Mouse (Mus musculus) stomach, postnatal 0 days (tissue): ENCODE results near the gene 1700061G19Rik. TPM values are rescaled to one million over a fixed set of nuclear protein-coding genes. Genes with fewer than 3 reads are reported as not detected.

Source experiments
- ATAC-seq: fragments of 200-750 bp; cut with Nextera tagmentation; 2 replicates; pipeline ENCODE4 v1.8.0; 2017; ENCODE audit not compliant: low FRiP score, low TSS enrichment
- DNase-seq: peaks from one replicate; pipeline ENCODE4 v3.0.0-alpha.2; 2016; ENCODE audit warnings: low spot score
- H3K27ac ChIP-seq: fragments of 300-500 bp; sonication (generic); replicated peaks from 2 replicates; pipeline ENCODE4 v1.5.1; 2014; ENCODE audit warnings: mild to moderate bottlenecking, control low read depth
- H3K27me3 ChIP-seq: fragments of 300-500 bp; sonication (generic); 2 replicates; pipeline ENCODE4 v1.6.1; 2014; ENCODE audit warnings: low read length; ENCODE audit not compliant: control insufficient read depth, insufficient read depth
- H3K36me3 ChIP-seq: fragments of 300-500 bp; sonication (generic); 2 replicates; pipeline ENCODE4 v1.6.1; 2014; ENCODE audit warnings: low read length, mixed read lengths; ENCODE audit not compliant: control insufficient read depth, insufficient read depth
- H3K4me1 ChIP-seq: fragments of 300-500 bp; sonication (generic); replicated peaks from 2 replicates; pipeline ENCODE4 v1.6.1; 2014; ENCODE audit warnings: antibody characterized with exemption; ENCODE audit not compliant: control insufficient read depth, insufficient read depth
- H3K4me2 ChIP-seq: fragments of 300-500 bp; sonication (generic); replicated peaks from 2 replicates; pipeline ENCODE4 v1.6.1; 2014; ENCODE audit warnings: low read depth, mild to moderate bottlenecking, control low read depth, moderate library complexity
- H3K4me3 ChIP-seq: fragments of 300-500 bp; sonication (generic); 2 replicates; pipeline ENCODE4 v1.5.1; 2014; ENCODE audit warnings: low read depth, low read length, control low read depth
- H3K9ac ChIP-seq: fragments of 300-500 bp; sonication (generic); 2 replicates; pipeline ENCODE4 v1.6.1; 2014; ENCODE audit warnings: mild to moderate bottlenecking, low read length, control low read depth, mixed read lengths
- H3K9me3 ChIP-seq: fragments of 300-500 bp; sonication (generic); 2 replicates; pipeline ENCODE4 v1.6.1; 2016; ENCODE audit warnings: low read length; ENCODE audit not compliant: control insufficient read depth
- CTCF ChIP-seq: IDR thresholded peaks from 2 replicates; pipeline ENCODE4 v1.5.1; 2016; ENCODE audit warnings: antibody characterized with exemption, low read depth, mild to moderate bottlenecking, moderate library complexity
- EP300 ChIP-seq: optimal IDR thresholded peaks from 2 replicates; pipeline ENCODE3; 2016; ENCODE audit warnings: antibody characterized with exemption
- WGBS: fragments of 180-500 bp; shearing (Covaris S2); extraction: QIAGEN DNeasy Blood & Tissue Kit; methylation state at CpG from one replicate; pipeline ENCODE4 v1.1.7; 2014; 5-methylcytosine and 5-hydroxymethylcytosine counted together
- polyA plus RNA-seq: library from polyadenylated mRNA; unstranded; fragments of >200 nt; fragmentation: Nextera tagmentation; extraction: Ambion mirVana; gene quantifications from 2 replicates; pipeline ENCODE4 v1.2.1, GENCODE M21; 2015

Gene 1700061G19Rik
- polyA plus RNA-seq, 1 experiment from 2014 or later = 1.4 TPM

DNA sequence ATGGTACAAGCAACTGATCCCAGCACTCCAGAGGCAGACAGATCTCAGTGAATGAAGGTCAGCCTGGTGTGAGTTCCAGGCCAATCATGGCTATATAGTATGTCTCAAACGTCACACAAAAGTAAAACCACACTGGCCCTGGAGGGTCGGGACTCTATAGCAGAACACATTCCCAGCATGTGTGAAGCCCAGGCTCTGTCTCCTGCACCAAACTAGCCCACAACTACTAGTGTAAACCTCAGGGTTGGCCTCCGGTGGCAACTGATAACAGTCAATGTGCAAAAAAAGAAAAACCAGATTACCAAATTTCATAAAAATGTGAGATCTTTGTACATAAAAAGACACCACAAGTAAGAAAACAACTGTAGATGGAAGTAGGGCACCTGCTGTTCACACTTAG lies 37.7 kb downstream of the 1700061G19Rik start:
- H3K4me3 ChIP-seq = no peak overlapping the region
- no peak for DNase-seq
- TF ChIP-seq CTCF (no peak), EP300 (no peak)
- no peaks in the 10 kb centered on the region for H3K27me3 ChIP-seq
- H3K27ac ChIP-seq = no peak overlapping the region
- H3K9ac ChIP-seq = no peak overlapping the region
- H3K4me2 ChIP-seq = no peak overlapping the region
- ATAC-seq = no peak
- H3K9me3 ChIP-seq = no peaks in the 10 kb centered on the region
- H3K4me1 ChIP-seq = peaks cover under 1% of the 10 kb centered on the region; the same call in 1 of the 2 replicates
- WGBS = 89% methylated on average over 3 of the region's 3 CpGs
- H3K36me3 ChIP-seq = peaks cover 5% of the 10 kb centered on the region; the same call in 1 of the 2 replicates

DNA sequence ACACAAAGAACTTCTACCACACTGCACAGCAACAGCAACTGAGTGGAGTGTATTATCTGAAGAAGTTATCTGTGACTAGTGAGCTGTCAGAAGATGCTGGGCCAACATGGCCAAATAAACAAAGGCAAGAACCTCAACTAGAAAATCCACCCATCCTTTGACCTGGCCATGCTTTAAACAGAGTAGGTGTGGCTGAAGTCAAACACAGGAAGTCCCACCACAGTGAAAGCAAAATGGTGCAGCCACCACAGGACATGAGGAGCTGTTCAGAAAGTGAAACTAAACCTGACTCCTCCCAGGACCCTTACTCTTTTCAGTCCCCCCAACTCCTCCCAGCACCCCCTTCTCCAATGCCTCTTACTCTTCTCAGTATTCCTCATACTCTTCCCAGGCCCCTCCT lies 38.2 kb downstream of the 1700061G19Rik start:
- Histone ChIP-seq H3K4me2 (no peak overlapping the region), H3K4me1 (no peaks in the 10 kb centered on the region), H3K27me3 (no peaks in the 10 kb centered on the region), H3K9me3 (no peaks in the 10 kb centered on the region), H3K36me3 (peaks cover 5% of the 10 kb centered on the region; the same call in 1 of the 2 replicates), H3K9ac (no peak overlapping the region), H3K27ac (no peak overlapping the region), H3K4me3 (no peak overlapping the region)
- ATAC-seq = no peak
- TF ChIP-seq EP300 = no peak
- no peak for DNase-seq

DNA sequence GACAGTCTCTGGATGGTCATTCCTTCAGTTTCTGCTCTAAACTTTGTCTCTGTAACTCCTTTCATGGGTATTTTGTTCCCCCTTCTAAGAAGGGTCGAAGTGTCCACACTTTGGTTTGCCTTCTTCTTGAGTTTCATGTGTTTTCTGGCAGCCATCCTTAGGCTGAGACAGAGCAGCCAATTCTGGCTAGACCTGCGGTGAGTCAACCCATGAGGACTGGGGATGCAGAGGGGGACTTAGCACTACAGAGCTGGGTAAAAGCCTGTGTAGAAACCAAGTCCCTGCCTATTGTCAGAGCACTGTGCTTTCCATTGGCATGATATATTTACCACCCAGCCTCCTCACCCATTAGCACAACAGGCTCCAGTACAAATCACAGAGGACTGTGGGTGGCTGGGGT lies 41.9 kb downstream of the 1700061G19Rik start:
- Histone ChIP-seq H3K9me3 (no peaks in the 10 kb centered on the region), H3K27me3 (no peaks in the 10 kb centered on the region), H3K4me1 (no peaks in the 10 kb centered on the region), H3K9ac (no peak overlapping the region), H3K36me3 (peaks cover 5% of the 10 kb centered on the region; the same call in 1 of the 2 replicates), H3K4me3 (no peak overlapping the region), H3K27ac (no peak overlapping the region), H3K4me2 (no peak overlapping the region)
- DNase-seq = no peak
- no peak for ATAC-seq
- TF ChIP-seq EP300 (no peak), CTCF (no peak)
- WGBS = 81% methylated on average over 2 of the region's 2 CpGs

DNA sequence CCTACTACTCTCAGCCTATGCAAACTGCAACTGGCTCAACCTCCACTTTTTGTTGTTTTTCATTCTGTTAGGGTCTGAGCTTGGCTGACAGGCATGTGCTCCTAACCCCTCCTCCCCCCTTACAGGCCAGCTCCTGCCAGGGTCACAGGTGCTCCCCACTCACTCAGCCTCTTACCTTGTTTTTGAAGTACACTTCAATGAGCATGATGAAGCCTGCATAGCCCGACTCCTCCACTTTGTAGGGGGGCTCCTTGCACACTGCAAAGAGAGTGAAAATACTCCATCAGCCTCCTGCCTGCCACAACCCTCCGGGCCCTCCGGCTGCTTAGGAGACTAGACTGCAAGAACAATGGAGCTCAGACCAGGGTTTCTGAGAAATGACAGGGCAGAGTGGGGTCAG lies 44.4 kb downstream of the 1700061G19Rik start:
- H3K9ac ChIP-seq = no peak overlapping the region
- H3K4me2 ChIP-seq = no peak overlapping the region
- DNase-seq (no peak), ATAC-seq (no peak)
- H3K27ac ChIP-seq = no peak overlapping the region
- H3K4me1 ChIP-seq = no peaks in the 10 kb centered on the region
- H3K27me3 ChIP-seq = no peaks in the 10 kb centered on the region
- H3K9me3 ChIP-seq = no peaks in the 10 kb centered on the region
- H3K4me3 ChIP-seq = no peak overlapping the region
- peaks cover 5% of the 10 kb centered on the region; the same call in 1 of the 2 replicates for H3K36me3 ChIP-seq
- 85% methylated on average over 3 of the region's 3 CpGs for WGBS
- TF ChIP-seq EP300 (no peak), CTCF (no peak)

DNA sequence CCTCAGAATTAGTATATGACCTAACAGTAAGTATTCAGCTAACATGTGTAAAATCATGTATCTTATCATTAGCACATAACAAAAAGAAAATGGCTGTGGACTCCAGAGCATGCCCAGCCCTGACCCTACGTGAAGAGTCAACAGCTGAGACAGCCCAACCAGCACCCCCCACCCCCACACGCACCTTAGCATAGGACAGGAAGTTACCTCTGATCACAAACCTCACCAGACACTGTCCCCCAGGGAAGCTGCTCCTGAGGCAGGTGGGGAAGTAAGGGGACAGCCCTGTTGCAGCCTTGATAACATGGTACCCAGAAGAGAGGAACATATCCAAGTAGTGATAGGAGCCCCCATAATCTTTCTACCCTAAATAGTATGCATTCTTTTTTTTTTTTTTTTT lies 50.7 kb downstream of the 1700061G19Rik start:
- Histone ChIP-seq H3K27ac (no peak overlapping the region), H3K4me1 (no peaks in the 10 kb centered on the region), H3K27me3 (no peaks in the 10 kb centered on the region), H3K9ac (no peak overlapping the region), H3K9me3 (no peaks in the 10 kb centered on the region), H3K4me2 (no peak overlapping the region), H3K4me3 (no peak overlapping the region), H3K36me3 (no peaks in the 10 kb centered on the region; the same call in 1 of the 2 replicates)
- ATAC-seq (no peak), DNase-seq (no peak)
- 89% methylated on average over 2 of the region's 2 CpGs for WGBS
- TF ChIP-seq EP300 (no peak), CTCF (no peak)

DNA sequence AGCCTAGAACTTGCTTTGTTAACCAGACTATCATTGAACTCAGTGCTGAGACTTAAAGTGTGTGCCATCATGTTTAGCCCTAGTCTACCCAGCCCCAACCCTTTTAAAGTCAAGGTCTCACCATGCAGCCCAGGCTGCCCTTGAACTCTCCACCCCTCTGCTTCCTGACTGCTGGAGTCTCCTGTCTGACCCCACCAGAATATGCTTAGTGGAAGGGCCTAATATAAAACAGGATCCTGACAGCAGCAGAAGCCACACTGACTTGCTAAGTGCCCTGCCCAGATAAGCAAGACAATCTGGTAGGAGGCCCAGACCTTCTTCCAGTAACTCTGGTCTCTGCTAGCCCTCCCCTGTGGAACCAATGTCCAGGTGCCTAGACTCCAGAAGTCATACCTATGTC lies 53.8 kb downstream of the 1700061G19Rik start:
- Histone ChIP-seq H3K9me3 (no peaks in the 10 kb centered on the region), H3K36me3 (no peaks in the 10 kb centered on the region), H3K4me3 (no peak overlapping the region), H3K9ac (no peak overlapping the region), H3K4me1 (no peaks in the 10 kb centered on the region), H3K27me3 (no peaks in the 10 kb centered on the region), H3K27ac (no peak overlapping the region), H3K4me2 (no peak overlapping the region)
- ATAC-seq (no peak), DNase-seq (no peak)
- TF ChIP-seq CTCF = no peak
- no peak for TF ChIP-seq EP300
